Mouse (Mus musculus): ENCODE data around the gene Hspg2.

- no peak for TF ChIP-seq CTCF (IDR thresholded peaks at IDR 0.05; ENCODE audit: control insufficient read depth, insufficient read depth, insufficient read length)
- no peak for TF ChIP-seq CEBPB (IDR thresholded peaks at IDR 0.05; ENCODE audit: low read depth)
- TF ChIP-seq MAX (IDR thresholded peaks at IDR 0.05) = no peak
- no peak for TF ChIP-seq USF1 (IDR thresholded peaks at IDR 0.05; ENCODE audit: low read depth)
- no peak for TF ChIP-seq MYOD1 (IDR thresholded peaks at IDR 0.05; ENCODE audit: control insufficient read depth, insufficient read length, low read depth)
- no peak for TF ChIP-seq MYOG (IDR thresholded peaks at IDR 0.05; ENCODE audit: control insufficient read depth, extremely low read depth, insufficient read length)
- no peak for TF ChIP-seq FOSL1 (IDR thresholded peaks at IDR 0.05; ENCODE audit: insufficient read depth, low read length, poor library complexity, severe bottlenecking)
Observed at GRCm38 (mm10) chr4:137527368-137527767, 58.8 kb downstream of the Hspg2 start.
